Mouse (Mus musculus) heart, postnatal 25 days (tissue): ENCODE data around the gene Pcsk6. TPM values are rescaled to one million over a fixed set of nuclear protein-coding genes. Genes with fewer than 3 reads are reported as not detected.
A peak's percentile ranks its signal among the peaks of the same experiment; 100 is the strongest.

ENCODE experiments used
- DNase-seq: peaks from one replicate; pipeline ENCODE4 v3.0.0; 2022; ENCODE audit warnings: low spot score
- intact Hi-C: fragments of 180-260 bp; cut with DNase I; formaldehyde crosslinking; loops from one replicate; pipeline ENCODE4 v1.15.1; 2025
- total RNA-seq, 2 experiments: library from RNA; stranded (reverse); gene quantifications; 2 replicates each; pipeline ENCODE4 v1.2.3; 2021

Pcsk6 gene
- total RNA-seq, 2 experiments from 2014 or later: 45.7 to 56.1 TPM

DNA sequence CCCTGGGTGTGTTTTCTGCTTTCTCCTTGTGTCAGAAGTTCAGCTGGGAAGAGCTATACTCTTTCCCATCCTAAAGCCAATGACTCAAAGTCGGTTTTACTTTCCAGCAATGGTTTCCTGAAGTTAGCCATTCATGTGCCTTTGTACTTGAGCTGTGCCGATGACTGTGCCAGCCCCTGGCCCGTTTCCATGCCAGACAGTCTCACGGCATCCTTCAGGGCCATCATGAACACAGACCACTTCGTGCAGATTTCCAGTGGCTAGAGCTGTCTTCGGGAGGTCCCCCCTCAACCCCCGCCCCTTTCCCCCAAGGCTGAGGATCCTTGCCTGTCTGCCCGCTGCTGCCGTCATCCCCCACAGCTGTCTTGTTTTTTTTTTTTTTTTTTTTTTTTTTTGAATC is 17.8 kb downstream of the Pcsk6 start:
- intact Hi-C loops: no loop called here

DNA sequence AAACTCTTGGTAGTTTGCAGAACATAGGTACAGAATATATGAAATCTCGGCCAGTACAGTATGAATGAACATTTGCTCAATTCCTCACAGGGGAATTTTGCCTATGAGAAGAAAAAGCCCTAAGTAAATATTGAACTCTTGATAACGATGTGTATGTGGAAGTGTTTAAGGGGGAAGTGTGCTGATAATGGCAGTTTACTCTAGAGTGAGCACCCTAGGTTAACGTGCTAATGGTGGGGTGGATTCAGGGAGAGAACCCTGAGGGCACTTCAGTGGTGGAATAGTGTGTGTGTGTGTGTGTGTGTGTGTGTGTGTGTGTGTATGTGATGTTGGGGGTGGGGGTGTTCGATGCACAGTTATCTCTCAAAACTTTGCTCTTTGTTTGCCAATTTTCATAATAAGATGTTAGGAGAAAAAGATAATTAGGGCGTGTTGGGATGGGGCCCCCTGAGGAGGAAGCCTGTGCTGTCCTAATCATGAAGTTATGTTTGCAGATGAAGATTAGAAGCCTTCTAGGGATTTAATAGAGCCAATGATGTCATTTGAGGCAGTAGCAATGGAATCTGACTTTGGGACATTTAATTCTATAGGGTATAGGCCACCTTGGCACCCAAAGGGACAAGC is 19.2 kb downstream of the Pcsk6 start:
- intact Hi-C loops: no loop called here
- DNase-seq: no peak

More for the DNA sequence above, 17.8 kb downstream of the Pcsk6 start:
- no peak for DNase-seq

DNA sequence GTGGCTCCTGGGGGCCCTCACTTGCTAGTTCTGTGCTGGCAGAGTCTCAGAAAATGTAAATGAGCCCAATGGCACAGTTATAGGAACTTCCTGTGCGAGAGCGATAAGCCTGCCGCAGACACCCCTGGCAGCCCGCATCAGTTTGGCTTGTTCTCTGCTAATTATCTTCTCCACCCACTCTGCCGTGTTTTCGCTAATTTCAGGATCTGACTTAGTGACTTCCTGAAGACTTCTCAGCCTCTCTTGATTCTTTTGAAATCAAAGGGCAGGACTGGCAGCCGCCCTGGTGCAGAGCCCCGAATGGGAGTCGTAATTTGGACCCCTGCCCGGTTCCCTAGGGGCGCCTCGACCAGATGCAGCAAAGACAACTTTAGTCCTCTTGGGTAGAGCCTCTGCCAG is 19.8 kb downstream of the Pcsk6 start:
- intact Hi-C loops: no loop called here
- DNase-seq: no peak

DNA sequence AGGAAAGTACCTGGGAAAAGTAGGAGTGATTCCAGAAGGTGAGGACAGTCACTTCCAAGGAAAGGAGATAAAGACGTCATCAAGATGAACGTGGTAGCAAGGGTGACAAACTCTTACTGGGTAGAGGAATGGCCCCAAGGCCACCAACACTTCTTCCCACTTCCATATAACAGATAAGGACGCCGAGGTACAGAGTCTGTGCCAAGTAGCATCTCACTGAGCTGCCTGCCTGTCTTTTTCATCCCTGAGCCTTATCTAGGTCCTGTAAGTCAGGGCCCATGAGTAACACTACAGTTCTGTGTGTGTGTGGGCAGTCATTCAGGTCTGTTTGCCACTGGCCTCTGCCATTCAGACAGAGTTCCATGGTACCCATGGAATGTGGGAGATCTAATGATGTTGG is 23.4 kb downstream of the Pcsk6 start:
- DNase-seq: no peak
- intact Hi-C loops: no loop called here

DNA sequence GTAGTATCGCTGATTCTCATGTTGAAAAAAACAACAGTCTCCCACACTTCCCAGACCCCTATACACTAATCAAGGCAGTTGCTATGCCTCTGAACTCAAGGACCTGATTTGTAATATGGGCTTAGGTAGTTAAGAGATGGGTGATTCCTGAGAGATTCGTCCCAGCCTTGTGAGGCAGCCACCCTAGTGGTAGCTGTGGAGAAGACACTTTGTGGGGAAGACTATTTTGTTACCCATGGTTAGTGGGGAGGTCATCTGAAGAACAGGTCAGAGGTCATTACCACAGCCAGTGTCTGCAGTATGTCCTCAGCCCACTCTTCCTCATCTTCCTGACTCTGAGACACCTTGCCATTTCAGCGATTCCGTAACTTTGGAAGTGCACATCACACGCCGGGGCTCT is 24.3 kb downstream of the Pcsk6 start:
- intact Hi-C loops: no loop called here

DNA sequence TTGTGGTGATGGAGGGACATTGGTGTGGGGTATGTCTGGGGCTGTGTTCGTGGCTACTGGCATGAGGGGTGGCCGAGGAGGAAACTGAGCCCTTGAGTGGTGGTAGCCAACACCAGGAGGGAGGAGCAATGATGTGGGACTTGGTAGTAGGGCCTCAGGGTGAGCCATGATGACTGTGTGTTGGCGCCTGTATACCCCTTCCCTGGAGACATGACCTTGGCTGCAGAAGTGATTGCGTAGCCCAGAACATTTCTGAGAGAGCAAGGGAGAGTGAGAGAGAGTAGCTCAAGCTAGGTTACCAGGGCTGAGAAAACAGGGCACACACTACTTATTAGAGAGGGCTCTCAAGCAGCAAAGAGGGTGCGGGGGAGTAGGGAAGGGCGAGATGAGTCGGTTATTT is 30.3 kb downstream of the Pcsk6 start:
- intact Hi-C loops: no loop called here
- no peak for DNase-seq

More for the DNA sequence above, 24.3 kb downstream of the Pcsk6 start:
- DNase-seq: no peak

DNA sequence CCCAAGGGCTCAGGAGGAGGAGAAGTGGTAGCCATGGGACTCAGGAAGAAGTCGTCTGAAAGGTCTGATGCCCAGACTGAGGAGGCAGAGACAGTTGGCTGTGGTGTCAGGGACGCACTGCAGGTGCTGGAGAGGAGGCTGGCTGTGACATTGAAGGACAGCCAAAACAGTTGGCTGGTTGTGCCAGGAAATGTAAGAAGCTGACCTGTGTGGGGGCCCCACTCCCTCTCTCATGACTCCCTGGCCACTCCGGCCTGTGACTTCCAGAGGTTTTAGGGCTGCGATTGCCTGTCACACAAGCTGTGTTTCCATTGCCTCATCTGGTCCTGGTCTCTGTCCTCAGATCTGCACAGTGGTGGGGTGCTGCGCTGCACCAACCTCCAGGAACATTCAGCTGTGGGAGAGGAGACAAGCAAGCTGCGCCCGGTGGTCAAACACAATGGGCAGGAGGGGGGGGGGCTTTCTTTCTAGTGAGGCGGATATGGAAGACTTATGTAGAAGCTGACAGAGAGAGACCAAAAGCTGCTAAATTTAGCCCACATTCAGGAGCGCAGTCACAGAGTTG is 30.8 kb downstream of the Pcsk6 start:
- DNase-seq: no peak
- intact Hi-C loops: no loop called here

DNA sequence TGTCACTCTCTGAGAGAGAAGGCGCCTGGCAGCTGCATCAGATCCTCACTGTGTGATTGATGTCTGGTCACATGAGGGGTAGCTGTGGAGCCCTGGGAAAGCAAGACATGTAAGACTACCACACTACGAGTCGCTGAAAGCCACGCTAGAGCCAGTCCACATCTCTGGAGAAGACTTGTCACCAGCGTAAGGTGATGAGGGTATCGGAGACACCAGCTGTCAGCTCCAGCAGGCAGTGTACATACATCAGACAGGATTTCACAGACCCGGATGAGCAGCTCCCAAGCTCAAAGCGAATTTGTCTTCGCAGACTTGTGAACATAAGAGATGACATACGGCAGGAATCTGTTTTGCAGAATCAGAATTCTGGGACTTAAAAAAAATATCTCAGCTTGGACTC is 32.0 kb downstream of the Pcsk6 start:
- intact Hi-C loops: no loop called here
- DNase-seq: no peak

DNA sequence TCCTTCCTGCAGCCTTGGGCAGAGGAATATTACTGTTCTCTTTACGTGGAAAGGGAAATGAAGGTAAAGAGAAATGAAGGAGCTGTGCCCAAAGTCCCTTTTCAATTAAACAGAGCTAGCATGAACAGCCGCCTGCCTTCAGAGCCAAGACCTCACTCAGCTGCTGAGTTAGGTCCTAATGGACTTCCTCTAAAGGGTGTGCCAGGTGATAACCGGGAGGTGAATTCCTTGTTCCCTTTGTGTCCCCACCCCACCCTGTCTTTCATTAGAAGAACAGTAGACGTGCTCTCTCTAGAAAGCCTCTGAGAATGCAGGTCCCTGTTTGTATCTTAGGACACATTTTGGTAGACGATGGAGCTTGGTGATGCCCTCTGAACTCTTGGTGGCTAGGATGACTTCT is 33.7 kb downstream of the Pcsk6 start:
- DNase-seq: no peak
- intact Hi-C loops: no loop called here

DNA sequence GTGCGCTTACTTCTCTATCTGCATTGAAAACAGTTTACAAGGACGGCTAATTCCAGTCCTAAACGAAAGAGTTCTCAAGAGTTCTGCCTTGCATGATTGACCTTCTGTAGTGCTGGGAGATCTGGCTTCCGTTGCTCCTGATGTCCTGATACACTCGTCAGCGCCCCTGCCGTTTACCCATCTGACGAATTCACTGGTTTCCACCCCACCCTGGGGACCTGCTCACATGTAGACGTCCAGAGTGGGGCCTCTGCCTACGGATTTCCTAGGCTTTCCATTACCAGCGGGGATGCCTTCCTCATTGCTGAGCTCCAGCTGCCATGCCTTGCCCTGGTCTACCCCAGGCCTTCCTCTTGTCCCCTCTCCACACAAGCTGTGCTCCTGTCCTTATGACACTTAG is 39.7 kb downstream of the Pcsk6 start:
- DNase-seq: no peak
- intact Hi-C loops: loop anchor here (5.0 kb wide), 1 partner anchor 39 kb away; the partner anchor contains the start of gene Pcsk6

DNA sequence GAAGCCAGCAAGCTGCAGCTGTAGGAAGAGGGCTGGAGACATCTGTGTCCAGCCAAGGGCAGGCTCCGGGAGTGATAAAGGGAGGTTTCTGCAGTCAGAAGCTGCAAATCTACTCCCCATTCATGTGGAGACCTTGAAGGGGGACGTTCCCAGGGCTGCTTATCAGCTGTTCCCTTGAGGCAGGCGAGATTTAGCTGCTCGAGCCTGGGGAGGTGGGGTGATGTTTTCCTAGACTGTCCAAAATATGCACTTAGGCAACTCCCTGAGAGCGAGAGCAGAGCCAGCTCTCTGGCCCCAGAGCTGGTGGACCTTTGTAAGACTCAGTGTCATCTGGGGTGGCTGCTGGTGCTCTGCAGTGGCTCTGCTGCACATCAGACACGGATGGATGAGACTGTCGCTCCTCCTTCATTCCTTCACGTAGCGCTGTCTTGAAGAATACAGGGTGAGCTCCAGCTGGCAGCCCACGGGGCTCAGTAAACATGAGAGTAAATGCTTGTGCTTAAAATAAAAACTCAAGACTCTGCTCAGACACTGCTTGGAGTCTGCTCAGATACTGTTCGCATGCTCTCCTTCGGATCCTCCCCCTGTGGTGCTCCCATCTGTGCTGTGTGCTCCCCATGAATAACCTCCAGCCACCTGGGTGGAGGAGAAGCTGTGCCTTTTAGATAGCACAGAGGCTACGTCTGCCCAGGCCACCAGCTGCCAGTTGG is 41.1 kb downstream of the Pcsk6 start:
- DNase-seq: peak; percentile 81
- intact Hi-C loops: loop anchor here (5.0 kb wide), 1 partner anchor 40 kb away; the partner anchor contains the start of gene Pcsk6

DNA sequence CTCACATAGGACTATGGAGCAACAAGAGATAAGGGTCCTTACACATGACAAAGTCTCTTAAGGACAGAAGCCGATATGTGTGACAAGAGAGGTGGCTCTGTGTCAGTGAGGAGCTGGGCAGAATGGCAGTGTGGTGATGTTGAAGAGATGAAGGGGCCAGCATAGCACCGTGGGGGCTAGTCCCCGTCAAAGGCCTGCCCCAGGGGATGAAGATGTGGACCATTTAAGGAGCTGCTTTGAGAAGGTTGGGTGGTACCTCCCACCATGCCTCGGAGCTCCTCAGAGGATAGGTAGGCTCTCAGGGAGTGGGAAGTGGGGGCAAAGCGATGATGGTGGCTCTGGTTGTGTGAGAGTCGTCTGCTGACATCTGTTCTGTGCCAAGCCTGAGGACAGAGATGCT is 41.9 kb downstream of the Pcsk6 start:
- DNase-seq: no peak
- intact Hi-C loops: loop anchor here (5.0 kb wide), 1 partner anchor 41 kb away; the partner anchor contains the start of gene Pcsk6

DNA sequence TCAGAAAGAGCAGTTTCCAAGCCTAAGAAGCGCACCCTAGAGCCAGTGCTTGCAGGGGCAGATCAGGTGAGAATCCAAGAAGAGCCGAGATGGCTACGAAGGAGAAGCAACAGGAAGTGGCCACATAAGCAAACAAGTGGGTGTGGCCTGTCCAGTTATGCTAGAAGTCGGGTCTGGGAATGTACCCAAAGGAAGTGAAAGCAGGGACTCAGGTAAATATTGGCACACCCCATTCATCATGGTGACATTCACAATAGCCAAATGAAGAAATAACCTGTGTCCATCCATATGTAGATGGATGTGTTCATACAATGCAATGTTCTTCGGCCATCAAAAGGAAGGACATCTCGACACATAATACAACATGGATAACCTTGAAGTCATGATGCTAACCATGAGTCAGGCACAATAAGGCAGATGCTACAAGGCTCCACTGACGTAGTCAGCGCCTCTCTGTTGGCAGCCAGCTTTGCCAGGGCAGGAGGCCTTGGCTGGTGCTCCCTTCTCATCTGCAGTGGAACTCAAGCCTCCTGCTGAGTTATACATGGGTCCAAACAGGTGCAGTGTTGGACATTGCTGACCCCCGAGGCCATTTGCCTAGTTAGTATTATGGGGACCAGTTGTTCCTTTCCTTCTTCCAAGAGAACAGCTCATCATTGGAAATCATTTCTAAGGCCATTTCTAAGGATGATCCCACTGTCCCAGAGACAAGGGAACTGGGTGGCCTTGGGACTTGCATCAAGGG is 45.2 kb downstream of the Pcsk6 start:
- DNase-seq: no peak
- intact Hi-C loops: no loop called here

DNA sequence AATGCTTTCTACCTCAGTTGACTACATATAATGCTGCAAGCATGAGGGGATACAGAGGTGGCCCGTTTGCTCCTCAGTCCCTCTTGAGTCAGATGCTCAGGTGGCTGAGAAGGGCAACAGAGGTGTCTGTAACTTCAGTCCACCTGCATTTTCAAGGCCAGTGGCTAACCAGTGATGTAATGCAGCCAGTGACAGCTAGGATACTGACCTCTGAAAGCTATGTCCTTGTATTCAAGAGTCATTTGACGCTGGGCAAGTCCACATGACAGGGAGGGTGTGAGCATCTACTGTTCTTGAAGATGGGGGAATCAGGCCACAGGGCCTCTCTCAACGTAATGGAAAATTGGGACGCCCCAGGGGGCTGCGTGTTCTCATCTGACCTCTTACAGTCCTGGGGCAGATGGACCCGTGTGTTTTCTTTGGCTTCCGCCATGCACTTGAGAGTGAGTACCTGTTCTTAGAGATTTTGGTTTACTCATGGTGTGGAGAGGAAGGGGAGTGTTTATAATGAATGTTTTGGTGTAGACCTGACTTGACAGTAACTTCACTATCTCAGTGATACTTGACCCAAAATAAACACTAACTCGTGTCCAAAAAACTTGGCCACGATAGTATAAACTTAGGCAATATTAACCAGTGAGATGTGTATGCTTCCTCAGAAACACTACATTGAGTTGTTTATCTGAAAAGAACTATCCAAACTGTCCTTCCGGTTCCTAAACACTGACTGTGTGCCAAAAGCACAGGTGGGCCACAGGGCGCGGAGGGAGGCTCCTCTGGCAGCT is 48.0 kb downstream of the Pcsk6 start:
- peak; percentile 52 for DNase-seq
- intact Hi-C loops: no loop called here

DNA sequence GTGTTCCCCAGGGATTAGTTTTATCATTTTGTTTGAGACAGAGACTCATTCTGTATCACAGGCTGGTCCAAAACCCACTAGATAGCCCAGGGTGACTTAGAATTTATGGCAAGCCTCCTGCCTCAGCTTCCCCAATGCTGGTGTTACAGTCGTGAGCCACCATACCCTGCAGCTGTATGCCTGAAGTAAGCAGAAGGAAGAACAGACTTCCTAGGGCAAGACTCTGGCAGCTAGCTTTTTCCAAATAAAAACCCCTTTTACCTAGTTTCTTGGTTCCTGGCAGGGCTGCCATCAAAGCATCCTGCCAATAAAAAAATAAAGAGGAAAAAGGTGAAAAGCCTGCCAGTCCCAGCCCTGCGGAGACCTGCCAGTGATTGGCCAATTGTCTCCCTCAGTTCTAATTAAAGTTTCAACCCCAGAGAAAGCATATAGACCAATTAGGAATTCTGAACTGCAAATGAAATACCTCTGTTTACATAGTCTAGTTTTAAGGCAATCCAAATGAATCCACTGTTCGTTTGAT is 51.6 kb downstream of the Pcsk6 start:
- intact Hi-C loops: no loop called here
- DNase-seq: no peak

DNA sequence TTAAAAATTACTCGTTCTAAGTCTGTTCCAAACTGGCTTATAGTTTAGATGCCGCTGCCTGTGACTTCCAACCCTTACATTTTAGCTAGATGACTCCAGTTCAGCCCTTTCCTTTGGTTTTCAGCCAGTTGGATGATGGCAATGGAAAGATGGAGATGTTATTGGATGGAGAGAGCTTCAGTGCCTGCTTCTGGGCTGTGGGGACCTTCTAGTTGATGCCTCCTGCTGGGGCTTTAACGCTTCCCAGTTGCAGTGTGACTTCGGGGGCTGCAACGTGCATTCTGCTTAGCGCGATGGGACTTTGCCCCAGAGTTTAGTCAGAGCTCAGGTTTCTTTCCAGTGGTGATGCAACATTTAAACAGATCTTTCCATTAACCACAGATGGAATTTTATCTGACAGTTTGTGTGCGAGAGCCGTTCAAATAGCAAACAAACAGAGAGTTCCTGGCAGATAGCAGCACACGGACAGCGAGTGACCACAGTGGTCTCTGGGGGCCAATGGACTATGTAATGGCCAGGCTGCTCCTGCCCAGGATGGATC is 53.3 kb downstream of the Pcsk6 start:
- DNase-seq: peak; percentile 59
- intact Hi-C loops: no loop called here

DNA sequence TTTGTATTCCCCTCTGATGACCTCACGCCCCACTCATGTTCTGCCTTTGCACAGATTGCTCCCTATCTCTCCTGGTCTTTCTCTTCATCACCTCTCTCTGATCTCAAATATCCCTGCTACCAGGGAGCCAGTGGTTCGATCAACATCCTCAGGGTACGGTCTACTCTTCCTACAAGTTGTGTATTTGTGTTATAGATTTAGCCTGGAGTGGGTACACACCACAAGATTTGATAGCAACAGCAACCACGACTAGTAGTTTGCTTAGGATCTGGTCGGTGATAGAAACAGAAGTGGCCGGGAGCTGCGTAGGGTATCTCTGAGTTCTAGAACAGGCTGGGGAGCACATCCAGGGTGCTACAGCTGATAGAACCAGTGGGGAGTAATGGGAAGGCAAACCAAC is 54.3 kb downstream of the Pcsk6 start:
- DNase-seq: no peak
- intact Hi-C loops: no loop called here

DNA sequence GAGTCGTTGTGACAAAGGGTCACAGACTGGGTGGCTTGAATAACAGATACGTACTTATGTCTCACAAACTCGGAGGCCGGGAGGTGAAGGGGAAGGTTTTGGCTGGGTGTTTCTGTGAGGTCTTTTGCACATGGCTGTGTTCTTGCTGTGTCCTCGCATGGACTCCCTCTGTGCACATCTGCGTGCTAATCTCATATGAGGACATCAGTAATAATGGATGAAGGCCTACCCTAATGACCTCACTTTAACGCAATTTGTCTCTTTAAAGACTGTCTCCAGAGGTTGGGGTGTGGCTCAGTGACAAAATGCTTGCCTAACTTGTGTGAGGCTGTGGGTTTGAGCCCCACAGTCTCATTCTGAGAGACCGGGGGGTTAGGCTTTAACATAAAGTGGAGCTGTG is 55.0 kb downstream of the Pcsk6 start:
- no peak for DNase-seq
- intact Hi-C loops: no loop called here

DNA sequence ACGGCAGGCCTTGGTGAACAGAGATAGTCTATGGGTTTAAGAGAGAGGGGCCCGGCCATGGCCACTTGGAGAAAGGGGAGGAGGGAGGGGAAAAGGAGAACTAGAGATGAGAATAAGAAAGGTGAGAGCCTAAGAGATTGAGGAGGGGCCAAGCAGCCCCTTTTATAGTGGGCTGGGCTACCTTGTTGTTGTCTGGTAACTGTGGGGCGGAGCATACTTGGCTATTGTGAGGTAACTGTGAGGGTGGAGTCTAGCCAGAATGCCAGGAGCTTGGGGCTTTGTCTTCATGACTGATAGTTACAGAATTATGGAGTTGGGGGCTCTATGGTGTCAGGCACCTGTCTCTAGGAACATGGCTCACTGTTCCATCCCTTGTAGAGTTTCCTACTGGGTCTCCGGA is 56.9 kb downstream of the Pcsk6 start:
- intact Hi-C loops: no loop called here
- DNase-seq: no peak
